Mouse (Mus musculus) forebrain, embryonic 12.5 days (tissue): ENCODE measurements around the gene Myom1. TPM values are rescaled to one million over a fixed set of nuclear protein-coding genes. Genes with fewer than 3 reads are reported as not detected.

ENCODE experiments used
- ATAC-seq: fragments of 200-750 bp; cut with Nextera tagmentation; 2 replicates; pipeline ENCODE4 v1.8.0; 2017; ENCODE audit warnings: moderate TSS enrichment; ENCODE audit not compliant: low FRiP score
- H3K27ac ChIP-seq: fragments of 300-500 bp; sonication (generic); 2 replicates; pipeline ENCODE4 v1.5.1; 2016; ENCODE audit warnings: mild to moderate bottlenecking
- H3K27me3 ChIP-seq: fragments of 300-500 bp; sonication (generic); 2 replicates; pipeline ENCODE4 v1.6.1; 2016; ENCODE audit warnings: mild to moderate bottlenecking
- H3K36me3 ChIP-seq: fragments of 300-500 bp; sonication (generic); replicated peaks from 2 replicates; pipeline ENCODE4 v1.6.1; 2016; ENCODE audit warnings: mild to moderate bottlenecking
- H3K4me1 ChIP-seq: fragments of 300-500 bp; sonication (generic); 2 replicates; pipeline ENCODE4 v1.6.1; 2016
- H3K4me2 ChIP-seq: fragments of 300-500 bp; sonication (generic); 2 replicates; pipeline ENCODE4 v1.6.1; 2016; ENCODE audit warnings: mild to moderate bottlenecking, moderate library complexity
- H3K4me3 ChIP-seq: fragments of 300-500 bp; sonication (generic); replicated peaks from 2 replicates; pipeline ENCODE4 v1.5.1; 2016; ENCODE audit warnings: mild to moderate bottlenecking
- H3K9ac ChIP-seq: fragments of 300-500 bp; sonication (generic); 2 replicates; pipeline ENCODE4 v1.6.1; 2016; ENCODE audit warnings: mild to moderate bottlenecking
- H3K9me3 ChIP-seq: fragments of 300-500 bp; sonication (generic); 2 replicates; pipeline ENCODE4 v1.6.1; 2016
- WGBS: fragments of 180-500 bp; shearing (Covaris S2); methylation state at CpG from one replicate; pipeline ENCODE4 v1.1.7; 2016; 5-methylcytosine and 5-hydroxymethylcytosine counted together
- polyA plus RNA-seq: library from polyadenylated mRNA; unstranded; fragments of >200 nt; fragmentation: Nextera tagmentation; extraction: Ambion mirVana; gene quantifications from 2 replicates; pipeline ENCODE4 v1.2.1, GENCODE M21; 2016

Myom1 gene
- polyA plus RNA-seq, 1 experiment from 2014 or later = 1.7 TPM

- WGBS = 83% methylated on average over 8 of the region's 8 CpGs
- H3K4me2 ChIP-seq = no peak overlapping the region
- H3K36me3 ChIP-seq = no peaks in the 10 kb centered on the region
- H3K4me3 ChIP-seq = no peak overlapping the region
- no peaks in the 10 kb centered on the region for H3K27me3 ChIP-seq
- no peak overlapping the region for H3K27ac ChIP-seq
- ATAC-seq = no peak
- H3K9ac ChIP-seq = no peak overlapping the region
- no peaks in the 10 kb centered on the region for H3K9me3 ChIP-seq
- H3K4me1 ChIP-seq = no peaks in the 10 kb centered on the region
These were observed 23.5 kb downstream of the Myom1 start for GRCm38 (mm10) chr17:71025922-71026321.

- H3K27me3 ChIP-seq = no peaks in the 10 kb centered on the region
- H3K4me3 ChIP-seq = no peak overlapping the region
- ATAC-seq = no peak
- WGBS = 89% methylated on average over 3 of the region's 3 CpGs
- H3K9me3 ChIP-seq = no peaks in the 10 kb centered on the region
- H3K36me3 ChIP-seq = no peaks in the 10 kb centered on the region
- no peak overlapping the region for H3K9ac ChIP-seq
- no peaks in the 10 kb centered on the region for H3K4me1 ChIP-seq
- no peak overlapping the region for H3K4me2 ChIP-seq
- H3K27ac ChIP-seq = no peak overlapping the region
These were observed 24.8 kb downstream of the Myom1 start for GRCm38 (mm10) chr17:71027186-71027585.

GRCm38 (mm10) chr17:71032719-71033118, 30.3 kb downstream of the Myom1 start:
- no peak for ATAC-seq
- 84% methylated on average over 10 of the region's 10 CpGs for WGBS
- H3K9ac ChIP-seq = no peak overlapping the region

GRCm38 (mm10) chr17:71034472-71034871, 32.0 kb downstream of the Myom1 start:
- no peak overlapping the region for H3K9ac ChIP-seq
- no peak overlapping the region for H3K4me2 ChIP-seq
- ATAC-seq = no peak
- H3K27ac ChIP-seq = no peak overlapping the region
- H3K4me3 ChIP-seq = no peak overlapping the region
- no peaks in the 10 kb centered on the region for H3K27me3 ChIP-seq
- 81% methylated on average over 5 of the region's 5 CpGs for WGBS
- no peaks in the 10 kb centered on the region for H3K36me3 ChIP-seq
- no peaks in the 10 kb centered on the region for H3K9me3 ChIP-seq
- peaks cover under 1% of the 10 kb centered on the region for H3K4me1 ChIP-seq

More at GRCm38 (mm10) chr17:71032719-71033118, 30.3 kb downstream of the Myom1 start:
- no peaks in the 10 kb centered on the region for H3K9me3 ChIP-seq
- H3K36me3 ChIP-seq = no peaks in the 10 kb centered on the region
- H3K27me3 ChIP-seq = no peaks in the 10 kb centered on the region
- H3K27ac ChIP-seq = no peak overlapping the region
- H3K4me2 ChIP-seq = no peak overlapping the region
- H3K4me1 ChIP-seq = no peaks in the 10 kb centered on the region
- H3K4me3 ChIP-seq = no peak overlapping the region

GRCm38 (mm10) chr17:71037188-71037587, 34.8 kb downstream of the Myom1 start:
- ATAC-seq = no peak
- H3K4me2 ChIP-seq = no peak overlapping the region
- WGBS = 91% methylated on average over 7 of the region's 7 CpGs
- peaks cover 13% of the 10 kb centered on the region for H3K4me1 ChIP-seq
- H3K36me3 ChIP-seq = no peaks in the 10 kb centered on the region
- no peak overlapping the region for H3K4me3 ChIP-seq
- H3K9me3 ChIP-seq = no peaks in the 10 kb centered on the region
- no peak overlapping the region for H3K27ac ChIP-seq
- no peak overlapping the region for H3K9ac ChIP-seq
- H3K27me3 ChIP-seq = no peaks in the 10 kb centered on the region

GRCm38 (mm10) chr17:71038812-71039211, 36.4 kb downstream of the Myom1 start:
- Histone ChIP-seq H3K9me3 (0 out of 2 replicates have a peak, but pooled peaks cover 3% of the 10 kb centered on the region), H3K9ac (no peak overlapping the region), H3K4me2 (no peak overlapping the region), H3K27me3 (no peaks in the 10 kb centered on the region), H3K4me1 (peaks cover 13% of the 10 kb centered on the region), H3K36me3 (no peaks in the 10 kb centered on the region), H3K4me3 (no peak overlapping the region), H3K27ac (no peak overlapping the region)
- 82% methylated on average over 5 of the region's 5 CpGs for WGBS
- ATAC-seq = no peak

- Histone ChIP-seq H3K27ac (no peak overlapping the region), H3K4me1 (peaks cover 13% of the 10 kb centered on the region), H3K27me3 (no peaks in the 10 kb centered on the region), H3K9me3 (0 out of 2 replicates have a peak, but pooled peaks cover 3% of the 10 kb centered on the region), H3K4me2 (no peak overlapping the region), H3K36me3 (no peaks in the 10 kb centered on the region), H3K9ac (no peak overlapping the region), H3K4me3 (no peak overlapping the region)
- WGBS = 18% methylated on average over 12 of the region's 12 CpGs
- peak; percentile 71; the same call in 1 of the 2 replicates for ATAC-seq
These were observed 37.6 kb downstream of the Myom1 start for GRCm38 (mm10) chr17:71039851-71040581.

- Histone ChIP-seq H3K4me3 (no peak overlapping the region), H3K27ac (no peak overlapping the region)
- ATAC-seq = no peak
These were observed 38.1 kb downstream of the Myom1 start for GRCm38 (mm10) chr17:71040582-71040880.

GRCm38 (mm10) chr17:71042645-71043044, 40.2 kb downstream of the Myom1 start:
- Histone ChIP-seq H3K4me3 (no peak overlapping the region), H3K36me3 (no peaks in the 10 kb centered on the region), H3K27ac (no peak overlapping the region), H3K9ac (no peak overlapping the region), H3K9me3 (0 out of 2 replicates have a peak, but pooled peaks cover 3% of the 10 kb centered on the region), H3K27me3 (no peaks in the 10 kb centered on the region), H3K4me2 (no peak overlapping the region), H3K4me1 (peaks cover 13% of the 10 kb centered on the region)
- ATAC-seq = no peak
- 94% methylated on average over 1 of the region's 1 CpGs for WGBS

More at GRCm38 (mm10) chr17:71040582-71040880, 38.1 kb downstream of the Myom1 start:
- WGBS = 74% methylated on average over 5 of the region's 5 CpGs
- no peak overlapping the region for H3K4me2 ChIP-seq
- H3K27me3 ChIP-seq = no peaks in the 10 kb centered on the region
- no peak overlapping the region for H3K9ac ChIP-seq
- 0 out of 2 replicates have a peak, but pooled peaks cover 3% of the 10 kb centered on the region for H3K9me3 ChIP-seq
- peaks cover 13% of the 10 kb centered on the region for H3K4me1 ChIP-seq
- no peaks in the 10 kb centered on the region for H3K36me3 ChIP-seq

- Histone ChIP-seq H3K27ac (no peak overlapping the region), H3K4me1 (peaks cover 1% of the 10 kb centered on the region), H3K9ac (no peak overlapping the region), H3K4me3 (no peak overlapping the region), H3K9me3 (0 out of 2 replicates have a peak, but pooled peaks cover 3% of the 10 kb centered on the region), H3K36me3 (no peaks in the 10 kb centered on the region), H3K27me3 (no peaks in the 10 kb centered on the region), H3K4me2 (no peak overlapping the region)
- ATAC-seq = no peak
- WGBS = 91% methylated on average over 9 of the region's 9 CpGs
These were observed 43.2 kb downstream of the Myom1 start for GRCm38 (mm10) chr17:71045591-71045990.

- no peaks in the 10 kb centered on the region for H3K4me1 ChIP-seq
- no peak for ATAC-seq
- H3K9ac ChIP-seq = no peak overlapping the region
- no peak overlapping the region for H3K4me3 ChIP-seq
- 0 out of 2 replicates have a peak, but pooled peaks cover 3% of the 10 kb centered on the region for H3K9me3 ChIP-seq
- 89% methylated on average over 4 of the region's 4 CpGs for WGBS
- H3K36me3 ChIP-seq = no peaks in the 10 kb centered on the region
- no peak overlapping the region for H3K27ac ChIP-seq
- no peak overlapping the region for H3K4me2 ChIP-seq
- H3K27me3 ChIP-seq = no peaks in the 10 kb centered on the region
These were observed 44.4 kb downstream of the Myom1 start for GRCm38 (mm10) chr17:71046856-71047255.

- no peaks in the 10 kb centered on the region for H3K9me3 ChIP-seq
- H3K4me2 ChIP-seq = no peak overlapping the region
- no peaks in the 10 kb centered on the region for H3K36me3 ChIP-seq
- no peak overlapping the region for H3K4me3 ChIP-seq
- 91% methylated on average over 8 of the region's 8 CpGs for WGBS
- no peak overlapping the region for H3K27ac ChIP-seq
- H3K9ac ChIP-seq = no peak overlapping the region
- H3K27me3 ChIP-seq = no peaks in the 10 kb centered on the region
- no peaks in the 10 kb centered on the region for H3K4me1 ChIP-seq
- ATAC-seq = no peak
These were observed 46.9 kb downstream of the Myom1 start for GRCm38 (mm10) chr17:71049292-71049691.

- H3K9me3 ChIP-seq = no peaks in the 10 kb centered on the region
- no peak overlapping the region for H3K4me2 ChIP-seq
- 86% methylated on average over 6 of the region's 6 CpGs for WGBS
- H3K9ac ChIP-seq = no peak overlapping the region
- ATAC-seq = no peak
- H3K27me3 ChIP-seq = no peaks in the 10 kb centered on the region
- H3K36me3 ChIP-seq = no peaks in the 10 kb centered on the region
- H3K4me3 ChIP-seq = no peak overlapping the region
- H3K27ac ChIP-seq = no peak overlapping the region
- H3K4me1 ChIP-seq = no peaks in the 10 kb centered on the region
These were observed 50.8 kb downstream of the Myom1 start for GRCm38 (mm10) chr17:71053134-71053708.
